Mouse (Mus musculus) CD4-positive, CD25-positive, alpha-beta regulatory T cell, adult 2 months (primary cell): Measurements from ENCODE around the gene Ociad2.

Source experiments
- DNase-seq: peaks from one replicate; pipeline ENCODE4 v3.0.0-alpha.2; 2012; ENCODE audit warnings: low read depth, low spot score

The Ociad2 gene

DNA sequence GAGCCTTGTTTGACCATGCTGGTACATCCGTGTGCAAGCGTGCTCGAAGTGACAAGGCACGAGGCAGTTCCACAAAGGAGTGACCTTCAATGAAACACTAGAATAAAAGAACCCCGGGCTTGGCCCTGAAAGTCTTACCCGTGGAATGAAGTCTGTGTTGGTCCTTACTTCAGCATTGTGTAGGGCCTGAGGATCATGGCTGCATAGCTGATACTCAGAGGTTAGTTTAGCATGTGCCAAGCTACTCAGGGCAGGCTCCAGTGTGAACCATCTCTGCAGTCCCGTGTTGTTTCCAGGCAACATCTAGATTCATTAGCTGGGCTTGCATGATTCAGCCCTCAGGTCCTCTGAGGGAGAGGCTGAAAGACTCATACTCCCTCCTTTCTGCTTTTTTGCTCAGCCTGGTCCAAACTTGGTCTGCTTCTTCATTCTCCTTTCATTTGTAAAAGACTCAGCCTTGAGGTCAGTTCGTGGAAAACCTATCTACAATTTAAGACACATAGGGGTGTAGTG, at the start of gene Ociad2:
TSS of gene Ociad2 (minus strand) at position 306 of the 513 bp plus-strand sequence.
- no peak for DNase-seq

DNA sequence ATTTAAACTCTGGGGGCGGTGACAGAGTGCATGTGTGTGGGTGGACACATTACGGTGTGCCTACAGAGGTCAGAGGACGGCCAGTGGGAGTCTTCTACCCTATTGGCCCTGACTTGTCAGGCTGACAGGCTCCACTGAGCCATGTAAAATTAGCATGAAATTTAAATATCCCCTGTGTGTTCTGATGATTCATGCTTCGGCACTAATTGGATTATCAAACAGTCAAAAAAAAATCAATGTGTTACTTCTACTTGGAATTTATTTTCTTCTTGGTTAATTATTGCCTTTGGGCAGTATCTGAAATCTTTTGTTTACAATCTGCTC, 42.8 kb upstream of the Ociad2 start:
- DNase-seq, result no peak

DNA sequence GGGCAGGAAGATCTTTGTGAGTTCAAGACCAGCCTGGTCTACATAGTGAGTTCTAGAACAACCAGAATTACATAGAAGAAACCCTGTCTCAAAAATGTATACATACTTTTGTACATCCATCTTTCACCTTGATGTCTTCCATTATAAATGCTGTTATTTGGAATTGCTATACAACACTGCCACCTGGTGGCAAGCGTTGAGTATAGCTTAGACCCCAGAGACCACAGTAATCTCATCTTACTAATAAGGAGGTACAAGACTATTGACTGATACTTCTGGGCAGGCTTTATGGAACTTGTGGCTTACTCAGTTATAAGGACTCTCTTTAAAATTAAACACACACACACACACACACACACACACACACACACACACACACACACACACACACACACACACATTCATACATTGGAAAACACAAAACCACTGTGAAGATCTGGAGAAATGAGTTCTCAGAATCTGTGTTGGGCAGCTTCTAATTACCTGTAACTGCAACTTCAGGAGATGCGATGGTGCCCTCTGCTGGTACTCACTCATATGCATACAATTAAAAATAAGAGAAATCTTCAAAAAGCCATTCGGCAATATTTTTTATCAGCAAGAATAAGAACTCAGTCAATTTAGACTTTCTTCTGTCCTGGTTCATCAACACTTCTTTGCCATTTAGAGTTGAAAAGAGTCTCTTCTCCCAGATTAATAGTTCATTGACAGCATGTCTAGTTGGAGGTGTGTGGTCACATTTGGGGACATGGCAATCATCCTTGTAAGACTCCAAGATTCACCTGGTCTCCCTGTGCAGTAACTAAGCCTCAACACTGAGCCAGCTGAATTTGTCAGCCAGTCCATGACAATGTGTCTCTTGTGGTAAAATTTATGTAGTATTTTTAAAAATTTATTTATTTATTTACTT, 42.2 kb upstream of the Ociad2 start:
- DNase-seq, result peak; percentile 83

DNA sequence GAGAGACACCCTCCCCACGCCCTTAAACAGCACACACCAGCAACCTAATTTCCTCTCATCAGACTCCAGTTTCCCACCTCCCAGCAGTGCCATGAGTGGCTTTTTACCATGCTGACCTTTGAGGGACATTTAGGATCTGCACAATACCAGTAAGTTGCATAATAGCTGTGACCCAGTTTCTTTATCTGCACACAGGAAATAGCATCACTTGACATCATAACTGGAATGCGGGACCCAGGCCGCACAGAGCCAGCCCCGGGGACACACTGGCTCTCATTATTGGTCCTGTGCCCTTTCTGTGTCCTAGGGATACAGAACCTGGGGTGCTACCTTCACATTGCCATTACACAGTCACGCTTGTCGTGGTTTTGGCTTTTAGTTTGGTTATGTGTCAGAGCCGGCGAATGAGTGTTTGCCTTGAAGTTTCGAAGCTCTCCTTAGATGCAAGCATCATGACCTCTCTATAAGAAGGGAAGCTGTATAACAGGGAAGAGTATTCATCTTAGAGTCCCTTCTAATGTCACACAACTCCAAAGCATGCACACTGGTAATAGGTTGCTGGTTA, 41.2 kb upstream of the Ociad2 start:
- DNase-seq, result peak; percentile 28

DNA sequence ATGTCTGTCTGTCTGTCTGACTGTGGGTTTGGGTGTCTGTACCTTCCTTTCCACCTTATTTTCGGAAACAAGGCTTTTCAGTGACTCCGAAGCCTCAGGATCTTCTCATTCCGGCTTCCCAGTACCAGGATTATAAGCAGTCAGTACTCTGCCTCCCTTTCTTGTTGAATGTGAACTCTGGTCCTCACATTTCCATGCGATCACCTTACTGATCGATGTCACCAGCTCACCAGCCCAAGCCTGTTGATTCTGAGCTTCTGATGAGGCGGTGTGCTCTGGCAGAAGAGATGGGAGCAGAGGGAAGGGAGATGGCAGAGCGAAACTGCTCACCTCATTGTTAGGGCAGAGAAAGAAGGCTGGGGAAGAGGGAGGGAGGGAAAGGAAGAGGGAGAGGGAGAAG, 40.7 kb upstream of the Ociad2 start:
- no peak for DNase-seq

DNA sequence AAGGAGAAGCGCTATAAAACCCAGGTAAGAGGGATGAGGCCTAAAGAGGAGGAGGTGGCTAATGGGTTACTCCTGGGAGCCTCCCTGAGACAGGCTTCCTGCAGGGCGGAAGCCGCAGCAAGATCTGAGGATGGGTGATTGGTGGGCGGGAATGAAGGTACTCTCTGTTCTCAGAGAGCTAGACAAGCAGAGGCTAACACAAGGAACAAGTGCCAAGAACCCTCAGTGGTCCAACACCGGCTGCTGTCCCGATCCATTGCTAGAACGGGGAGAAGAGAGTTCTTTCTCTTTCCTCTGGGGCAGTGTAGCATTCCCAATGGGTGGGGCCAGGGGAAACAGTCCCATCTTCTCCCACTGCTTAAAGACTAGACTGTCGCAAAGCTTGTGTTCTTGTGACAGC, 40.0 kb upstream of the Ociad2 start:
- DNase-seq, result no peak

DNA sequence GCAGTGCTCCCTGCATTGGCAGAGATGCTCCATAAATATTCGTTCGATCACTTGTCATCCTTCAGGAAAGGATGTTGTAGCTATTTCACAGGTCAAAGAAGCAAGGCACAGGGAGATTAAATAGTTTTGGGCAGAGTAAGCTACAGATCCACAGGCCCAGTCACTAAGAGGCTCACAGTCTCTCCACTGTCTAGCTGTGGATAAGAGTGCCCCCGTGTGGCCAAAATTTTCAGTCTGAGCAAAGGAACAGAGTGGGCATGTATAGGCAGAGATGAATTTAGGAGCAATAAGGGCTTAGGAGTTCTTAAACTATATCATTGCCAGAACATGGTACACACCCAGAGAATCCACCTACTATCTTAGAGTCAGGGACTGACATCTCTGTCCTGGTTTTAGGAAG, 39.1 kb upstream of the Ociad2 start:
- peak; percentile 80 for DNase-seq

DNA sequence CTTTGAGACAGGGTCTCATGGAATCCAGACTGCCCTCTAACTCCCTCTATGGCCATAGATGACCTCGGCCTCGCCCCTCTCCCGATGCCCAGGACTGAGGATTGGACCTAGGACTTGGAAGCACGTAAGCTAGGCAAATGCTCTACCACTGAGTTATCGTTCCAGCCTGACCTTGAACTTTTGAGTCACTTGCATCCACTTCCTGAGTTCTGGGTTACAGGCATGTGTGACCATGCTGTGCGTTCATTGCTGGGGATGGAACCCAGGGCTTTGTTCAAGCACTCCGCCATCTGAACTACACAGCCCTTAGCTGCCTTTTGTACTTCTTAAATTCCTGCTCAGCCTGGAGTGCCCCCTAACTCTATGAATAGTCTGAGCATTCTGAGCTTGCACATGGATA, 35.7 kb upstream of the Ociad2 start:
- DNase-seq, result no peak

DNA sequence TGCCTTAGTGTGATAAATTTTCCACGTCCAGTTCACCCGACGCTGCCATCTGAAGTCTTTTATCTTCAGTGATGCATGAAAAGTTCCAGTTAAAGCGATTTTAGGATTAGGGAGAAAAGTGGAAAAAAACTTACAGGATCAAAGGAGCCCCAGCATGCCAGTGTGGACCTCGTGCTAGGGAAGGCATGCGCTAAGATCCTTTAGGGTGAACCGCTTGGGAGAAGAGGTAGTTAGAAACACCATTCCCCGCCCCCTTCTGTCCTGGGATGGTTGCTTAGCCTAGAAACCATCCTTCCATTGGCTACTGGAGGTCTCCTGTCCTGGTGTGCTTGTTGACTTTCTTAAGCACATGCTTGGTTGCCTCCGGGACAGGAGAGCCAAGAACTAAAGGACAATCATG, 35.2 kb upstream of the Ociad2 start:
- DNase-seq, result no peak

DNA sequence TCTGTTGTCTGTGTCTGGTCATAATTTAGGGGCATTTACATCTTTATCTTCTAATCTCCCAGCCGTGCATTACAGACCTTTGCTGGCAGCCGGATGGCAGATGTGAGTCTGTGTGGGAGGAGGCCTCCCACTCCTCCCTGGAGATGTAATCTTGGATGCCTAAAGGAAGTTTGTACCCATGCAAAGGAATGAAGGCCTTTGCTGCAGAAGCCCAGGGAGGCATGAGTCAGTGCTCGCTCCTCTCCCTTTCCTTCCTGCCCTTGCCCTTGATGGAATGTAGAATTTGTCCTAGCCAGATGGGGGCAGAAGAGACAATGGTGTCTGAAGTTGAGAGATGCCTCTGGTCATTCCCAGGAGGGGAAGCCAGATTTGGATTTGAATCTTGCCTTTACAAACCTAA, 32.4 kb upstream of the Ociad2 start:
- no peak for DNase-seq

DNA sequence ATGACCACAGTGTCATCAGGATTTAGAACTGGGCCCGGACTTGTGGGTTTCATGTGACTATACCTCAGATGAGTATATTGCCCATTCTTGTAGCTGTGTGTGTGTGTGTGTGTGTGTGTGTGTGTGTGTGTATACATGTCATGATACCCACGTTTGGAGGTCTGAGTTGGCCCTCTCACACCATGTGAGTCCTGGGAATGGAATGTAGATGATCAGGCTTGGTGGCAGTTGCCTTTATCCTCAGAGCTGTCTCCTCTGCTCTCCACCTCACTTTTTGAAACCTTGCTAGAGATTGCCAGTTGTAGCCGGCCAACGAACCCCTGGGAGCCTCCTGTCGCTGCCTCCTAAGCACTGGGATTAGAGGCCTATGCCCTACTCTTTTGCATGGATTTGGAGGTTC, 31.8 kb upstream of the Ociad2 start:
- no peak for DNase-seq

DNA sequence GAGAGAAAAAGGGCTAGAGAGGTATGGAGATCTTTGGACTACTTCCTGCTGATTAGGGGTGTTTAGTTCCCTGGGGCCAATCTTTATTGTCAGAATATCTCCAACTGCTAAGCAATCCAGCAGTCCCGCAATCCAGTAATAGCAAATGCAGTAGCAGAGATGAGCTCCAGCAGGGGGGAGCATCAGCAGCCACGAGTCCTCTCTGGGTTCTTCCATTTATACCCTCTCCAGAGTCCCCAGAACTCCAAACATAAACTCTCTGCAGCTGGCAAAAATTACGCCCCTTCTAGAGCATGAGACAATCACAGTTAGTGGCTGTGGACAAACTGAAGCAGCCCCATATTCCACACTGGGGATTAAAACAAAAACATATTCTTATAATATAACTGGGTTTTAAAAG, 28.9 kb upstream of the Ociad2 start:
- no peak for DNase-seq

DNA sequence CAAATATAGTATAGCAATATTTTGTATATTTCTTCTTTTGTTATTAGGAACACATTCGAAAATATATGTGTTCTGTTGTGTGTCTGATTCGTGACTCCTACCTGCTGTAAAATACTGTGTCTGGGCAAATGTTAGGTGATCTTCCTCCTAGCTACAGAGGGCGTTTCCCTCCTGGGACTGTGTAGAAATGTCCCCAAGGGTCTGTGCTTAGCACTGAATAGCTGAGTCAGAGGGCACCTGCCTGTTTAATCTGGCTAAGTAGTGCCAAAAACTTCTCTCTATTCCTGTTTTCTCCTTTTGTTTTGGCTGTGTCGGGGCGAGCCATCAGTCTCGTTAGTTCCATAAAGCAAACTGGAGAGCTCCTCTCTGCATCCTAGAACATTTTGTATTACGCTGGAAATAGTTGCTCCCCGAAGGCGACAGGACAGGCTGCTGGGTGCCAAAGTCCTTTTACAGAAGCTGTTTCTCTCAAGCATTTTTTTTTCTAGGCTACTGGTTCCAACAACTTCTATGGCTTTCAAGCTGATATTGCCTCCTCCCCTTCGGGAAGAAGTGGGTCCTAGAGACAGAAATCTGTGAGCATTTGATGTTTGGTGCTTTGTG, 28.1 kb upstream of the Ociad2 start:
- DNase-seq, result no peak

DNA sequence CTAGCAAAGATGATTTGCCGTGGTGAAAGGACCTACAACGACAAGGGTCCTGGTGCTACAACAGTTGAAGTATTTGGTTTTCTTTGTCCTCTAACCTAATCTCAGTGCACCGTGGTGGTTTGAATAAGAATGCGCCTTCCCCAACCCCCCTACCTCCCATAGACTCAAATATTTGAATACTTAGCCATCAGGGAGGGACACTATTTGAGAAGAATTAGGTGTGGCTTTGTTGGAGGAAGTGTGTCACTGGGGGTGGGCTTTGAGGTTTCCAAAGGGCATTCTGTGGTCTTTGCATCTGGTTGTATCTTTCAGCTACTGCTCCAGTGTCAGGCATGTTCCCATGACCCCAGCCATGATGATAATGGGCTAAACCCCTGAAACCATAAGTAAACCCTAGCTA, 27.1 kb upstream of the Ociad2 start:
- DNase-seq, result no peak

DNA sequence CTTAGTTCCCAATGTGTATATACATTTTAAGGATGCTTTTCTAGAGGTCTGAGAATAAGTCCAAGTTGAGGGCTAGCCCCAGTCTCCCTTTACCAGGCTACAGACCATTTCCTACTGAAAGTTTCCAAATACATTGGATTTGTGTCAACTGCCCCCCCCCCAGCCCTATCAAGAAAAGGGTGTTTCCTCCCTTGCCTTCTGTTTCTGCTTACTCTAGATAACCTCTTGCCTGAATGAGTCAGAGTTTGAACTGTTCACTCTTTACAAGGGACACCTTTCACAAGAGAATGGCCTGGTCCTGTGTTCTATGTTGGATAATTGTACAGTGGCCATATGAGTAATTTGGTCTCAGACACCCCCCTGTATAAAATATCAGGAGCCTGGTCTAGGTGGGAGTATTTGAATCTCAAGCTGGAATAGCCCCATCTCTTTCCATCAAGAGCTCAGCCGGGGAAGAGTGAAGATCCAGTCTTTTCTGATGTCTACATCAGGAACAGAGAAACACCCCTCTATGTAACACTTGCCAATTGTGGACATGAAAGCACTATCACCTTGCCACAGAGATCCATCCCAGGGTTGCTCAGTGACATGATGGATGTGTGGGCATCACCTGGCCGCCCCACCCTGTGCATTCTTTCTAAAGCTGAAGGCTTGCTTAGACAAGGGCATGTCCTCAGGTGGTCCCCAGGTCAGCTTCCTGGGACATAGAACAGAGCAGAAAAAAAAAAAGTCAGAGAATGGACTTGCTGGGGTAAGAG, 23.5 kb upstream of the Ociad2 start:
- DNase-seq, result no peak

DNA sequence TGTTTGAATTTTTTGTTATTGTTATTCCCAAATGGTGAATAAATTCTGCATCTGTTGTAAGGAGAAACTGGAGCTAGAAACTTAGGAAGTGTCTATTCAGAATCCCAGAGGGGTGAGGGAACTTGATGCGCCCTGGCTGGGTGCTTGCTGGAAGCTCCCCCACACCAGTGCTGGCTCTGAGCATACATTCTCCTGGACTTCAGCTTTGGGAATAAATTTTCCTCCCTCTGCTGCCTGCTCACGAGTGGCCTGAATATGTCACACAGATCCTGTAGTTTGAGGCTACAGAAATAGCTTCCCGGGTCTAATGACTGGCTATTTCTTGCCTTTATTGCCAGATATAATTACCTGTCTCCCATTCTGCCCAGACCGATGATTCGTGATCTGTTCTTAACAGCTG, 22.0 kb upstream of the Ociad2 start:
- DNase-seq, result no peak

DNA sequence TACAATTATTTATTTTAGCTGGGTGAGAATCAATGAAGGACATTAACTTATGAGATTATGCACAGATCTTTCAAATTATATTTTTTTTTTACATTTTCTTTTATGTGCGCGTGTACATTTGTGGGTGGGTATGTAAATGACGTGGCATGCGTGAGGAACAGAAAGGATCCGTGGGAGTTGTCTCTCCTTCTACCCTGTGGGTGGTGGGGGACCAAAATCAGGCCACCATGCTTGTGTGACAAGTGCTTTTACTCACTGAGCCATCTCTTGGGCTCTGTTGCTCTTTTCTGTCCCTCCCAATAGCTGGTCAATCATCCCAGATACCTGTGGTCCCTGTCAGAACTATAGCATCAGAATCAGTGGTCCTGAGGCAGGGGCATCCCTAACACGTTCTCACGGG, 21.5 kb upstream of the Ociad2 start:
- DNase-seq, result no peak

DNA sequence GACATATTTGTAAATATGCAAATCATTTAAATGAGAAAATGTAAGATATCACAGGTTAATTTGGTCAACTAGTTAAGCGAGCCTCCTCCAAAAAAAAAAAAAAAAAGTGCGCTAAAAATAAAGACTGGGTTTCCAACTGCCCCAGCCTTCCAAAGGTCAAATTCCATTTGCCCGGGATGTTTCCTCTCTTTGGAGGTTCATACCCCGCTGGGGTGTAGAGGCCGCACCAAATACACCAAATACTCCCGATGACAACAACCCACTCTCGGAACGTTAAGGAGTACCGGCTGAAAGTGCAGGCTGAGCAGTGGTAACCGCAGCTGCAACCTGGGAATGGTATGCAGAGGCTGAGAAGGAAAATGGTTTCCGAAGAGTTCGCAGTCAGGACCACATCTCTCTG, 19.4 kb upstream of the Ociad2 start:
- no peak for DNase-seq

DNA sequence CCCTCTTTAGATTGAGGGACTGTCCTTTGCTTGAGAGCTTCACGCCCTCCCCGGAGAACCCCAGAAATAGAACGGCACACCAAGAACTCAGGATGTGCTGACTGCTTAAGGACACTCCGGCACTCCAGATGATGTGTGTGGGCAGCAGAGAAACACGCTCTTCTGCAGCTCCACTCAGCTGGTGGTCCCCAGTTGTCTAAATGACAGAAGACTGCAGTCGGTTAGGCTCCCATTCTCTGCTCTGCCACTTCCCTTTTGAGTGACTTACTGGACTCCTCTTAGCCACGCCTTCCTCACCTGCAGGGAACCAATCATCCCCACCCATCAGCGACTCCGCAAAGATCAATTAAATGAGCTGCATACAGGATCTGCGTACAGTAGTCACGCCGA, 18.9 kb upstream of the Ociad2 start:
- DNase-seq, result peak; percentile 24

DNA sequence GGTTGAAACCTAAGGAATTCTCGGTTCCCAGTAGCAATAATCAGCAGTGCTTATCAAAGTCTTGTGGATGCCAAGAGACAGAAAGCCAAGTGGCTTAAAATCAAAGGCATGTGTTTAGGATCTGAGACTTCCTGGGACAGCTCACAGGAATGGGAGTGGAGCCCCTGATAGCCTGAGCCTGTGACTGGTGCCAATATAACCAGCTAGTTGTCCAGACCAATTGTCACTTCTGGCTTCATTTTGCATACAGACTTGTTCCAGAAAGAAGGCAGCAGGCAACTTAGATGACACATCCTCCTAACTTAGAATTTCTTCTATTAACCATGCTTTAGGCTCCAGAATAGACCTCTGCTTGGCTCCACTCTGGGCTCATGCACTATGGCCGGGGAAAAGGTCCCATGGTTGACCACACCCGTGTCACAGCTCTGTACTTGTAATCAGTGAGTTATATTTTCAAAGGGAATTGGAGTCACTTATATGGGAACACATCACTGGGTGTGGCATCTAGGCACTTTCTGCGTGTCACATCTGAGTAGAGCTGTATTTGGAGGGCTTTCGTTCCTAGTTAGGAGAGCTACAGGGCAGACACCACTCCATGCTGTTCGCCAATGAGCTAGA, 18.4 kb upstream of the Ociad2 start:
- DNase-seq, result no peak

DNA sequence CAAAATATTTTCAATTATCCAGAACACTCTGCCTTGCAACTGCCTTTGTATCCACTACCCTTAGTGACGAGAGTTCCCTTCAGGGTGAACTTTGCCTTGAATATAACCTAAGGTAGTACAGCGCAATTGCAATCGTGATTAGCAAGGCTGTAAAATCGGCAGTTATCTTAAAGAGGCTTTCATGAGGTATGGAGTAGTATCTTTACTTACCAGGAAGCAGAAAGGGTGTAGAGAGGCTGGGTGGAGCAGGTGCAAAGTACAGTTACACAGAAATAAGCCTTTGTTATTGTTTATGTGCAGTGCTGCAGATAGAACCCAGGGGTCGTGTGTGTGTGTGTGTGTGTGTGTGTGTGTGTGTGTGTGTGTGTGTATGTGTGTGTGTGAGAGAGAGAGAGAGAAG, 14.6 kb upstream of the Ociad2 start:
- no peak for DNase-seq

DNA sequence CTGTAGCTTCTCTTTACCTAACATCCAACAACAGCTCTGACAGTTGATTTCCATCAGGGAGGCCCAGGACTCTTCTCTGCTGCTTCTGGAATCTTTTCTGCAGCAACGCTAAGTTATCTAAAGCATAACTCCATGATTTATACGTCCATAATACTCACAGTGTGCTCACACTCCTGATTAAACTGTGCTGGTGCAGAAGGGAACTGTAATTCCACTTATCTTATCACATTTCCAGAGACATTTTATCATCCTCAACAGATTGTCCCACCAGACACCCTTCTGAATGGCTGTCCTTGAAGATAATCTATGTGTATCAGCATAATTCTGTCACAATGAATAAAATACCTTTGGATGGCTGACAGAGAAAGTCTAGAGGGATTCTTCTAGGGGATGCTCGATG, 13.2 kb upstream of the Ociad2 start:
- DNase-seq, result no peak
